Mouse (Mus musculus) lung, adult 2 months (tissue): ENCODE measurements at regions not wholly inside any gene's neighbourhood (a gene's known extent, or its start where the extent isn't known, plus 50 kb on each side); places are given as distances from the start of the nearest gene placed in this dataset.

ENCODE experiments used
- CTCF ChIP-seq: fragments of 200-500 bp; IDR thresholded peaks from 2 replicates; pipeline ENCODE4 v1.5.1; 2011; ENCODE audit warnings: mild to moderate bottlenecking, low read length, control low read depth; ENCODE audit not compliant: insufficient read depth
- POLR2A ChIP-seq: fragments of 200-500 bp; IDR thresholded peaks from 2 replicates; pipeline ENCODE4 v1.6.1; 2011; ENCODE audit warnings: low read depth, mild to moderate bottlenecking, control low read depth, low read length, borderline replicate concordance; ENCODE audit errors: extremely low read depth

DNA sequence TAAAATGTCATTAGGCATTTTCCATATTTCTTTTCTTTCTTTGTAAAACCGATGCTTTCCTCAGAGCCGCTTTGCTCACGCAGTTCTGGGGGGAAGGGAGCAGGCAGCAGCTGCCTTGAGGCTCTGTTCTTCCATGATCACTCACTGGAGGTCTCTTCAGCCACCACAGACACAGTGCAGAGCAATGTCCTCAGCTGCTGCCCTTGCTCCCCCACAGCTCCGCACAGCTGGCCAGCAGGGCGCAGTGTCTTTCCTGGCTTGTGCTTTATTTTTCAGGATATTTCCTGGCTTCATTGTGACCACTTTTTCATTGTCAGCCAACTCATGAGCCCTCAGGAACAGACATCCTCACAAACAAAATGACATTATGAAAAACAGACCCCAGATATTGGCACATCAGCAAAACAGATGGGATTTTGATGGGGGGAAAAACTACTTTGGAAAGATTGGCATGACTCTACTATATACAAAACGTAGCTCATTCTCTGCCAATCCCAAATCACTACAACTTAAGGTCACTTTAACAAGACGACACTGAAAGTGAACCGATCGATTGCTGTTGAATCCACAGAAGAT is 195.9 kb downstream of the Gm13691 start:
- TF ChIP-seq CTCF (peak; percentile 64), POLR2A (peak; percentile 52; the same call in 1 of the 2 replicates)
